Mouse (Mus musculus): Measurements from ENCODE around the gene Pirb. TPM values are rescaled to one million over a fixed set of nuclear protein-coding genes. Genes with fewer than 3 reads are reported as not detected.
"Not testable (repeated sequence)": the region's sequence is repeated elsewhere in the genome, so short reads cannot be mapped to it uniquely, and the experiment has no call there.

Gene Pirb
- total RNA-seq (2017): 1.3 and 1.7 TPM in 2 replicates

DNA sequence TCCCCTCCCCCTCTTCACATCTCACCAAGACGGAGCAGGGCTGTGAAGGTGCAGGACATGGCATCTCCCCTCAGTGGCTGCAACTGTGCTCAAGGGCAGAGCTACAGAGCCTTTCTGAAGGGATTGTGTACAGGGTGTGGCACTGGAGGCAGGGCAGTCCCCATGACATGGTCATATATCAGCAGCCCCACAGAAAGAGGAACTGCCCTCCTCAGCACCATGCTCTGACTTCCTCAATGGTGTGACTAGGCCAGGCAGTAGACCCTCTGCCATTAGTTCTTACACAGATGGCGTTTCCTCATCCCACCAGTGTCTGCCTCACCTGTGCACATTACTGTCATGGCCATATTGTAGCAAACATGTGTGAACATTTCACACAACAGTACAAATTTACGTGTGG lies at the start of gene Pirb:
TSS of gene Pirb (minus strand) at position 124 of the 400 bp plus-strand sequence.
- ATAC-seq (replicated peaks; ENCODE audit: low read depth, poor library complexity, severe bottlenecking): not testable (repeated sequence)

DNA sequence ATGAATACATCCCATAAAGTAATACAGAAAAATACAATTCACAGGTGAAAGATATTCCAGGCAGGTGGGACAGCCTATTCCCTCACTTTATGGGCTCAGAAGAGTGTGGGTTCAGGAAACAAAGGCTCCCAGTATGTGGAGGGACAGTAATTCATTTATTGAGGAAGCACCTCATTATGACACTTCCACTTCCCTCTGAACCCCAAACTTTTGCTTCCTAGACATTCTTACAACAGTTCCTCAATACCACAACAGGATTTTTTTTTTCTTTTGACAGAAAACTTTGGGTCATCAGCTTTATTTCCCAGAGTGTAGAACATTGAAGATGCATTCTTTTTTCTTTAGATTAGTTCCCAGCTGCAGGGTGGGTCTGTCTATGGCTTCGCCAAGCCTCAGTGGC lies 12.5 kb upstream of the Pirb start:
- not testable (repeated sequence) for ATAC-seq (replicated peaks; ENCODE audit: low read depth, poor library complexity, severe bottlenecking)

DNA sequence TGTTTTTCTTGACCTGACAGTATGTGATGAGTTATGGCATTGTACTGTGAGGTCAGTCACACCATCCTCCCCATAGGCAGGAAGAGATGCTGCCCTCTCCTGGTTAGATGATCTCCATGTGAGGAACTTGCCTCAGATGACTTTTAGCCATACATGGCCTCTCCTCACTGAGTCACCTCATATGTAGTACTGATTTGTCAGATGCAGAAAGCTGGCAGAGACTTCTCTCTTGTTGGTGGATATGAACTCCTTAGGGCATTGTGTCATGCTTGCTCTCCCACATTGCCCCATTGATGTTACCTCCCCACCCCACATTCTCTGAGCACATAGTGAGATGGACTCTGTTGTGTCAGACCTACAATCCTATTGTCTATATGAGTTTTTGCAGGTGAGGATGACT lies 5.3 kb upstream of the Pirb start:
- not testable (repeated sequence) for ATAC-seq (replicated peaks; ENCODE audit: low read depth, poor library complexity, severe bottlenecking)

DNA sequence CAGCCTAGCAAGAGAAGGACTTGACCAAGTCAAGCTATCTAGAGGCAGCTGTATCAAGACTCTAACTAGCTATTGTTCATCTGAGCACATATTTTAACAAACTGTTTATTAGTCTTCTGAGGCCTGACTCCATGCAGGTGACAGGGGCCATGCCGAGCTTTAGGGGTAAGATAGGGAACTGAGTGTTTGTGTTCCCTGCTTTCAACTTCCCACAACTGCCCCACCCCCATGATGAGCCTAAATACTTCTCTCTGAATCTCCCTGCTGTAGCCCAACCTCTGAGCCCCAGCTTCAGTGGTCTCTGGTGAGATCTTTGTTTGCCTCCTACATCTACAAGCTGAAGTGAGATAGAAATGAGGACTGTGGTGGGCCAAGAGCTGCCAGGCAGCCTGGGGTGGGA lies 4.9 kb downstream of the Pirb start:
- peak; percentile 53; the same call in 1 of the 2 replicates for ATAC-seq (replicated peaks; ENCODE audit: low read depth, poor library complexity, severe bottlenecking)

DNA sequence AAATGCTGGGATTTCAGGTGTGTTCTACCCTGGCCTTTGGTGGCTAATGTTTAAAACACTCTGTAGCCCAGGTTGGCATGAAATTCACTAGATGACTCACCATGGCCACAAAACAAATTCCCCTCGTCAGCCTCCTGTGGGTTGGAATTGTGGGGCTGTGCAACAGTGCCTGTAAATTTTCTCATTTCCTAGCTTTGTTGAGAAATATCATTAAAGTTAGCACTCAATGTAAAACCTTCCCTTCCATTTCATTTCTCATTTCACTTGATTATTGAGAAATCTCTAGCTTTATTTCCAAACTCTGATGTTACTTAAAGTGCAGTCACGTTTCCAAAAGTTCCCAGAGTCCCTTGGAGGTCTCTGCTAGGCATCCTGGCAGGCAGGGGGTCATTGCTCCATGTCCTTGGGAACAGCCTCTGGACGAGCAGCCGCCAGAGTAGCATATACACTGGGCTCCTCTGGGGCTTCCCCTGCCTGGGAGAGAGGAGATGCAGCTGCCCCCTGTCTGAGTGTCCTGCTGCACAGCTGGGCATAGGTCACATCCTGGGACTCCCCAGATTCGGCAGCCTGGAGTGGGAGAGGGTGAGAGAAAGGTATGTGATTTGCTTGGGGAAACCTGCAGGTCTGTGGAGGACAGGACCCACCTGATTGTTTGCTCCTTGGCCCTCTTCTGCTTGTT lies 7.8 kb downstream of the Pirb start:
- ATAC-seq (replicated peaks; ENCODE audit: low read depth, poor library complexity, severe bottlenecking): no peak

DNA sequence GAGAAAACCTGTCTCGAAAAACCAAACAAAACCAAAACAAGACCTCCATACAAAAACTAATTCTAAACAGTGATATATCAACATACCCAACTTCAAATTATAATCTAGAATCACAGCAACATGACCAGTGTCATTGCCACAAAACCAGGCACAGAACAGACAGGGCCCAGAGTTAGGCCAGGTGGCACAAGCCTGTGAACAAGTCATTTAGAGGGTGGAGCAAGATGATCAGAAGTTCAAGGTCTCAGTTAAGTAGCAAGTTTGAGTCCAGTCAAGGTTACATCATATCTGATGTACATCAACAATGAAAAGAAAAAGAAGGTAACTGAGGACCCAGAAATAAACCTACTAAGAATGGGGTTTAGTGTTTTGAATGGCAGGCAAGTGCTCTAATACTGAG lies 11.2 kb downstream of the Pirb start:
- ATAC-seq (replicated peaks; ENCODE audit: low read depth, poor library complexity, severe bottlenecking): no peak

DNA sequence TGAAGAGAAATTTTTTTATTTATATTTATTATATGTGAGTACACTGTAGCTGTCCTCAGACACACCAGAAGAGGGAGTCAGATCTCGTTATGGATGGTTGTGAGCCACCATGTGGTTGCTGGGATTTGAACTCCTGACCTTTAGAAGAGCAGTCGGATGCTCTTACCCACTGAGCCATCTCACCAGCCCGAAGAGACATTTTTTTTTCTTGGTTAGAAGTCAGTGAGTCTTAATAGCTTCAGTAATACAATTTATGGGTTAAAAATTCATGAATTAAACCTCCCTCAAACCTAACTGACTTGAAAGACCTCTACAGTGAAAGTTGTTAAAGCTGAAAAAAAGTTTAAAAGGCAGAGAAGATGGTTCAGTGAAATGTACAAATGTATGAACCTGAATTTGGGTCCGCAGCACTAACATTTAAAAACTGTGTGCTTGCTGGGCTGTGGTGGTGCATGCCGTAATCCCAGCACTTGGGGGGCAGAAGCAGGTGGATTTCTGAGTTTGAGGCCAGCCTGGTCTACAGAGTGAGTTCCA lies 11.7 kb downstream of the Pirb start:
- not testable (repeated sequence) for ATAC-seq (replicated peaks; ENCODE audit: low read depth, poor library complexity, severe bottlenecking)

DNA sequence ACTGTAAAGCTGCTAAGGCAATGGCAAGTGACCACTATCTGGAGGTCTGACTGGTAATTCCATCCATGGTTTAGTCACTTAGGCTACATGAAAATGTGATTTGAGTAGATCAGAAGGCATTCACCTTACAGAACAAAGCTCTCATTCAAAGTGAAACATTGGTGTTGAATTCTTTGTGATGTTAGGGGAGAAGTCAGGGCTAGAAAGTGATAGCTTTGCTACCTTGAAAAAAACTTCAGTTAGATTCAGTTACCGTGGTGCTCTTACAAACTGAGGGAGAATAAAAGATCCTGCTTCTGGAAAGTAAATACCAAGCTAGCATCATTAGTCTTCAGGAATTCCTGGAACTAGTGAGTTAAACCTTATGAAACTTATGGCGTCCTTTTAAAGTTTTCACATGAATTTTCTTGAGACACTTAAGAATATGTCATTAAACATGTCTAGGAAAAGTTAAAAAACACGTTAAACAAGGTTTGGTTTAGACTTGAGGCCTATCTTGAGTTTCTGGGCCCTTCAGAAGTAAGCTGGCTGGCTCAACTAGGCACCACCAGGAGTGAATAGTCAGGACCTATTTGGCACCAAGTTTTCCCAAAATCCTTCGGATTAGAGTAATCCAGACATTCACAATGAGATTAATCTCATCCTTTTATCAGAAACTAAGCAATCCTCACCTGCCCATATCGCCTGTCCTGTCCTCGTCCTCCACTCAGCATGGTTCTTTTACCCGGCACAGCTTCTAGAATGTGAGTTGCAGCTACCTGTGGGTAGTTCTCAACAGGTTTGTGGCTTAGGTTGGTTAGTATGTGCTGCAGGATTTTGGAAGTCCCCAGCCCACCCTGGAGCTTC lies 12.4 kb downstream of the Pirb start:
- ATAC-seq (replicated peaks; ENCODE audit: low read depth, poor library complexity, severe bottlenecking): no peak

DNA sequence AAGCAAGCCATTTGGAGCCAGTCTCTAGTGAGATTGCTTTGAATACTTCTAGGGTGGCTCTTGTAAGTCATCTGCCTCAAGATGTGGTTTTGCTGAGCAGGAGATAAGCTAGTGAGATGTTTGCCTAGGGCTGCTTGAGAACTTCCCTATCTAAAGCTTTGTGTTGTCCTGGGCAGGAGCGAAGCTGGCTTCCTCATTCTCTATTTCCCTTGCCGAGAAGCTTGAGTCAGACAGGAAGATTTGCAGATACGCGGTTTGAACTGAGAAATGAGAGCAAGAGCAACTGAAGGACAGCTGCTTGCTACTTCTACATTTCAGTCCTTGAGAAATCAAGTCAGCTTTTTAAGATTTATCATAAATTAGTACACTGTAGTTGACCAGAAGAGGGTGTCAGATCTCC lies 13.2 kb downstream of the Pirb start:
- ATAC-seq (replicated peaks; ENCODE audit: low read depth, poor library complexity, severe bottlenecking): peak; percentile 62

DNA sequence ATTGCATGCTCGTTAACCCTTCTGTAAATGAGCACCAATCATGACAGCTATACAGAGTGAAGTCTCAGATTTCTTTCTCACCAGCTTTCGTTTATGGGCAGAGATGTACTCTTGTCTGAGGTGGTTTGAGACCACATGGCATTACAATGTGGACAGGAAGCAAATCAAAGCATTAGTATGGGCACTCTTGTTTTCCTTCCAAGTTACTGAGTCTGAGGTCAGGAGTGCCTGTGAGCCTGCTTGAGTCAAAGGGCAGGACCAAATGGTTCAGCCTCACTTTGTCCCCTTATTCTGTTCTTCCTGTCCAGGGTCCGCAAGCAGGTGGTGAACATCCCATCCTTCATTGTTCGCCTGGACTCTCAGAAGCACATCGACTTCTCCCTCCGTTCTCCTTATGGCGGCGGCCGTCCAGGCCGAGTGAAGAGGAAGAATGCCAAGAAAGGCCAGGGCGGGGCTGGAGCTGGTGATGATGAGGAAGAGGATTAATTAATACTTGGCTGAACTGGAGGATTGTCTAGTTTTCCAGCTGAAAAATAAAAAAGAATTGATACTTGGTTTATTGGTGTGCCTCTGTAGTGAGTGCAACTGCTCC lies 13.8 kb downstream of the Pirb start:
- ATAC-seq (replicated peaks; ENCODE audit: low read depth, poor library complexity, severe bottlenecking): no peak

DNA sequence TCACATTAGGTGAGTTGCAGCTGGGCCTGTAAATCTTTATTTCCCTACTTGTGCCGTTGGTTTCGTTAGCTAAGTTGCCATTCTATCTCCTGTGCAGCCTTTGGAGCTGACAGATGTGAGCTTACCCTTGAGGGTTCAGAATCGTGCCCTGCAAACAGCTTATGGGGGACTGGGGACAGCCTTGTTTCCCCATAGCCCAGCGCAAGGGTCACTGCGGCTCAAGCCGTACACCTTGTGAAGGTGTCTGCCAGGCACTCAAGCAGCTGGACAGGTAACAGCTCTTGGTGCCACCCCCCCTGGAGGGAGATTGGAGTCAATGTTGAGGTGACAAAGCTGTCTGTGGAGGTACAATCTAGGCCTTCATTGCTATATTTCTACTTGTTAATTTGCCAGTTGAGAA lies 14.3 kb downstream of the Pirb start:
- ATAC-seq (replicated peaks; ENCODE audit: low read depth, poor library complexity, severe bottlenecking): no peak

DNA sequence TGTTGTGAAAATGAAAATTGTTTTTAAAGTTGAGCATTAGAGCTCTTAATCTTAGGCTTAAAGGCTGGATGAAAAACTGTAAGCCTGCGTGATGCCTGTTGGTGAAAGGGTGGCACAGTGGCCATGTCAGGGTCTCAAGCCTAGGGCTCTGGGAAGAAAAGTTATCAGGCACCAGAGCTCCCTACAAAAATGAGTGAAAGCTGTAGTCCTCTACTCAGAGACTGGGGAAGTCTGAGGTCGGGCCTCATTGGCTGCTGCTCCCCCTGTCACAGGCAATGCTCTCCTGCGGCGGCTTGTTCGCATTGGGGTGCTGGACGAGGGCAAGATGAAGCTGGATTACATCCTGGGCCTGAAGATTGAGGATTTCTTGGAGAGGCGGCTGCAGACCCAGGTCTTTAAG lies 14.7 kb downstream of the Pirb start:
- not testable (repeated sequence) for ATAC-seq (replicated peaks; ENCODE audit: low read depth, poor library complexity, severe bottlenecking)

DNA sequence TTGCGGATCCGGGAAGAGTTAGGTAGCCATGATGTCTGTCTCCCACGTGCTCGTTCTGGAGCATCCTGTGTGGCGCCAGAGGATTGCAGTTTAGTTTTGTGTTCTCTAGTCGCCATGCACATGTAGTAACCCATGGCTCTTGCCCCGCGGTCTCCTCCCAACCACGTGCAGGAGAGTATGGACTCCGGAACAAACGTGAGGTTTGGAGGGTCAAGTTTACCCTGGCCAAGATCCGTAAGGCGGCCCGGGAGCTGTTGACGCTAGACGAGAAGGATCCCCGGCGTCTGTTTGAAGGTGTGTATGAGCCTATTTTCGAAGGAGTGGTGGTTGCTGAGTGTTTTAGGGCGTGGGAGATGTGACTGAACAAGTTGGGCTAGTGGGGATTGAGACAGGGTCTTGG lies 15.7 kb downstream of the Pirb start:
- no peak for ATAC-seq (replicated peaks; ENCODE audit: low read depth, poor library complexity, severe bottlenecking)

DNA sequence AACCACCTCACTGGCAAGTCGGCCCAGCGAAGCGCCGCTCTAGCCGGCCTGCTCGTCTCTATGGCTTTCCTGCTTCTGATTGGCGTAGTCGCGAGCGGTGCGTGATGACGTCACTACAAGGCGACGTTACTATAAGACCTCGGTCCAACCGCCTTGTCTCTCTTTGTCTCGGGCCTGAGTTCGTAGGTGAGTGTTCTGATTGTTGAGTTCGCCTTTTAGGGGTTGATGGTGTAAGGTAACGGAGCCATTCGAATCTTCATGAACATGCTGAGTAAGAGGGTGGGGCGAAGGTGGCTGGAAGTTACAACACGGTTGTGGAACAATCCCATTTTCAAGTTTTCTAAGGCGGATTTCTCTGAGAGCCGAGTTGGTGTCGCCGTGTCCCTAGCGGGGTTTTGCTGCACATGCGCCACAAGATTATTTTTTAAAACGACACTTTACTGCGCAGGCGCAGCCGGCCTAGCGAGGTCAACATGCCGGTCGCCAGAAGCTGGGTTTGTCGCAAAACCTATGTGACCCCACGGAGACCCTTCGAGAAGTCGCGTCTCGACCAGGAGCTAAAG lies 16.2 kb downstream of the Pirb start, which contains the start of gene Rps9:
TSS of gene Rps9 (plus strand) at position 115 of the 563 bp plus-strand sequence.
- peak; percentile 82 for ATAC-seq (replicated peaks; ENCODE audit: low read depth, poor library complexity, severe bottlenecking)

DNA sequence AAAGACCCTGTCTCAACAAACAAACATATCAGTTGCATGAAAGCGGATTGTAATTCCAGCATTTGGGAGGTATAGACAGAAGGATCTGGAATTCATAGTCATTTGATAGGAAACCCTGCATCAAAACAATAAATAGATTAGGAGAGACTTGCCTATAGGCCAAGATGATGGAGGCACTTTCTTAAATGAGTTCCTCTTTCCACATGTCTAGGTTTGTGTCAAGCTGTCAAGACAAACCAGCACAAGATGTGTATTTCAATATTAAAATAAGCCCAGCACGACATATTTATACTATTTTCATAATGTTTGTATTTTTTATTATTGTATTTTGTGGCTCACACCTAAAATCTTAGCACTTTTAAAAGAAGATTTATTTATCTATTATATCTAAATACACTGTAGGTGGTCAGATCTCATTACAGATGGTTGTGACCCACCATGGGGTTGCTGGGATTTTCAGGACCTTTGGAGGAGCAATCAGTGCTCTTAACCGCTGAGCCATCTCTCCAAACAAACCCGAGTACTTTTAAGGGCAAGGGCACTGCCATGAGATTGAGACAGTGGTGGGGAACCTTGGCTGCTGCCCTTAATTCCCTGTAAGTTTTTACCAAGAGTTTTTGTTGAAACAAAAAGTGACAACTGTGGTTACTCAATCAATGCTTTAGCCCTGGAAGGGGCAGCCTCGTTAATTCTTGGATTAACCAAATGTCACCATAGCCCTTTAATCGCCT lies 16.9 kb downstream of the Pirb start:
- no peak; the same call in 1 of the 2 replicates for ATAC-seq (replicated peaks; ENCODE audit: low read depth, poor library complexity, severe bottlenecking)

DNA sequence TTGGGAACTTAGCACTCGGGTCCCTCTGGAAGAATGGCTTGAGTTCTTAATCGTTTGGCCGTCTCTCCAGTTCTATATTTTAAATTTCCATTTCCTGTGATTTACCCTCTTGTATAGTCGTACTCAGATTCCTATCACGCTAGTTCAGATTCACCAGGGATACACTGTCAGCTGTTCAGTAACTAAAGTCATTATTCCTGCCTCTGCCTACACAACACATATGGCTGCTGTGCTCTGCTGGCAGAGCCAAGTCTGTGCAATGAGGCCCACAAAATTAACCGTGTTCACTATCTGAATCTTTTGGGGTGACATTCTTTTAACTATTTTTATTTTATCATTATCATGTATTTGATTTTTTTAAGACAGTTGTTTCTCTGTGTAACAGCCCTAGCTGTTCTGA lies 21.7 kb downstream of the Pirb start:
- no peak for ATAC-seq (replicated peaks; ENCODE audit: low read depth, poor library complexity, severe bottlenecking)

DNA sequence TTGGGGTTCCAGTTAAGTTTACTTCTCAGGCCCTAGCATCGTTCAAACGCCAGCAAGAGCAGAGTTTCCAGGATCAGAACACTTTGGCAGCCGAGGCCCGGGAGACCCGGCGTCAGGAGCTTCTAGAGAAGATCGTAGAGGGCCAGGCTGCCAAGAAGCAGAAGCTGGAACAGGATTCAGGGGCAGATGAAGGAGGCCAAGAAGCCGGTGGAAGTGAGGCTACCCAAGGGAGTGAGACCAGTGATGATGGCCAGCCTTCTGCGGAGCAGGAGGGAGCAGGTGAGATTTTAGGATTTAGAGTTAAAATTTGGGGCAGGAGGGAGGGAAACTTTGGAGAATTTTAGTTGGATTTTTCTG lies 25.3 kb downstream of the Pirb start:
- ATAC-seq (replicated peaks; ENCODE audit: low read depth, poor library complexity, severe bottlenecking): not testable (repeated sequence)

DNA sequence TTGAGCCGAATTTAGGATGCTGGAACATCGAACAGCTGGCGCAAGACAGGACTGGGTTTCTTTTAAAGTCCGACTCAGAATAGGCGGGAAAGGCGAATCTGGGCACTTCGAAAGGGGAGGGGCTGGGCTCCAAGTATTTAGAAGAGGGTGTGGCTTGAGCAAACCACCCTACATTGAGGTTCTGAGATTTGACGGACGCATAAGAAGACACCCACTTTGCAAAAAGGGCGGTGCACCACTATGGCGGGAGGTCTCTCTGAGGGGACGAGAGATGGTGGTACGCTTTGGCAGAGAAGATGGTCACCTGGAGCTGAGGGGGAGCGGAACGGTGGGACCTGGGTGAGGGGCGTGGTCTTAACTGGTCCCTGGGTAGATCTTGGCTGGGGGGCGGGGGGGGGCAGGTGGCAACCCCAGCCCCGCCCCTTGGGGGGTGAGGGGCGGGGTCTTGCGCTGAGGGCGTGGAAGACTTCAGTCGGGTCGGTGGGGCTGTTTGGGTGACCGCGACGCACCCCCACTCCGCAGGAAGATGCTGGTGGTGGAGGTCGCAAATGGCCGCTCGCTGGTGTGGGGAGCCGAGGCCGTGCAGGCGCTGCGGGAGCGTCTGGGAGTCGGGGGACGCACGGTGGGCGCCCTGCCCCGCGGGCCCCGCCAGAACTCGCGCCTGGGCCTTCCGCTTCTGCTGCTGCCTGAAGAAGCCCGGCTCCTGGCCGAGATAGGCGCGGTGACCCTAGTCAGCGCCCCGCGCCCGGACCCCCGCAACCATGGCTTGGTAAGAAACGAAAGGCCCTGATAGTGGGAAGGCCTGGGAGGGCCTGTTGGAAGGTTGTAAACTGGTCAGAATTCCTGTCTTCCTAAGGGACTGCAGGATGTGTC lies 25.9 kb downstream of the Pirb start:
- peak; percentile 27 for ATAC-seq (replicated peaks; ENCODE audit: low read depth, poor library complexity, severe bottlenecking)

DNA sequence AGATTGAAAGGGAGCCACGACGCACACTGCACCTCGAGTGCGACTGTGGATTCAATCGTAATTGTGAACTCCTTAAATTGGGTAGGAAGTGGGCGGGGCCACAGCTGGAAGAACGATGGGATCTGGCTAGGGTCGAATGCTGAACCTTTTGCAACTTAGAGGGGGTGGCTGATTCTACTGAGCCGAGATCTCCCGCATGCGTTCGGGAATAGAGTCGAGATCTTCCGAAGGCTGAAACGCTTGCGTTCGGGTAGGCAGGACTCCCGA lies 26.4 kb downstream of the Pirb start:
- no peak for ATAC-seq (replicated peaks; ENCODE audit: low read depth, poor library complexity, severe bottlenecking)

All from common myeloid progenitor, adult 5-6 weeks (primary cell).